Mouse (Mus musculus) ES-E14 (cell line): ENCODE measurements around the gene Dpy19l3. TPM values are rescaled to one million over a fixed set of nuclear protein-coding genes. Genes with fewer than 3 reads are reported as not detected.

ENCODE experiments used
- DNase-seq: peaks from one replicate; pipeline ENCODE4 v3.0.0-alpha.2; 2013; ENCODE audit warnings: low read depth, low spot score
- H3K27ac ChIP-seq: 2 replicates; pipeline ENCODE4 v1.5.1; 2012; ENCODE audit warnings: low read depth, mild to moderate bottlenecking, low read length, moderate library complexity, mixed read lengths; ENCODE audit not compliant: poor library complexity, insufficient read depth, severe bottlenecking
- H3K36me3 ChIP-seq: 2 replicates; pipeline ENCODE4 v1.6.1; 2012; ENCODE audit warnings: mild to moderate bottlenecking, low read length, moderate library complexity, mixed read lengths; ENCODE audit not compliant: control insufficient read depth, poor library complexity, insufficient read depth, severe bottlenecking
- H3K4me1 ChIP-seq, 2 experiments: fragments of 150-350 bp in 1 of 2; sonication (generic) in 1 of 2; 2 replicates each; pipeline ENCODE4 v1.6.1; 2012; ENCODE audit warnings: low read length in 2 of 2, mild to moderate bottlenecking in 1 of 2, mixed read lengths in 1 of 2; ENCODE audit not compliant: control insufficient read depth in 2 of 2, insufficient read depth in 2 of 2, poor library complexity in 1 of 2
- H3K4me3 ChIP-seq, 2 experiments: fragments of 150-350 bp in 1 of 2; sonication (generic) in 1 of 2; 2 replicates each; pipeline ENCODE4 v1.5.1; 2012; ENCODE audit warnings: low read length in 2 of 2, low read depth in 1 of 2, mild to moderate bottlenecking in 1 of 2, mixed read lengths in 1 of 2; ENCODE audit not compliant: insufficient read depth in 1 of 2, poor library complexity in 1 of 2, severe bottlenecking in 1 of 2
- H3K9ac ChIP-seq: 2 replicates; pipeline ENCODE4 v1.6.1; 2012; ENCODE audit warnings: low read depth, mild to moderate bottlenecking, low read length, mixed read lengths; ENCODE audit not compliant: poor library complexity, insufficient read depth, severe bottlenecking
- H3K9me3 ChIP-seq: fragments of 150-350 bp; sonication (generic); 2 replicates; pipeline ENCODE4 v1.6.1; 2012; ENCODE audit warnings: low read depth, mild to moderate bottlenecking, low read length; ENCODE audit not compliant: control insufficient read depth, insufficient read depth
- CHD2 ChIP-seq: IDR thresholded peaks from 2 replicates; pipeline ENCODE4 v1.6.1; 2014; ENCODE audit warnings: mild to moderate bottlenecking, low read depth, low read length, inconsistent platforms
- HCFC1 ChIP-seq: IDR thresholded peaks from 2 replicates; pipeline ENCODE4 v1.6.1; 2012; ENCODE audit warnings: low read length, inconsistent platforms, borderline replicate concordance; ENCODE audit not compliant: insufficient read depth
- MAFK ChIP-seq: IDR thresholded peaks from 2 replicates; pipeline ENCODE4 v1.6.1; 2014; ENCODE audit warnings: mild to moderate bottlenecking, low read depth, low read length, inconsistent platforms; ENCODE audit not compliant: insufficient read depth
- ZC3H11A ChIP-seq: IDR thresholded peaks from 2 replicates; pipeline ENCODE4 v1.6.1; 2012; ENCODE audit warnings: low read depth, mild to moderate bottlenecking, inconsistent platforms, low read length, borderline replicate concordance
- ZNF384 ChIP-seq: IDR thresholded peaks from 2 replicates; pipeline ENCODE4 v1.6.1; 2012; ENCODE audit warnings: low read depth, low read length, inconsistent platforms
- in situ Hi-C, 2 experiments: fragments of 600-800 bp; cut with MboI; formaldehyde crosslinking; loops; one replicate each; pipeline ENCODE4 v1.15.1; 2025; ENCODE audit warnings: low sequenced_read_pairs in 2 of 2, inconsistent platforms in 1 of 2; ENCODE audit not compliant: unreplicated experiment in 2 of 2
- total RNA-seq: library from RNA; depleted of rRNA; stranded (reverse); fragments of 300-350 nt; gene quantifications from 2 replicates; pipeline ENCODE4 v1.2.3, GENCODE M21; 2012

The Dpy19l3 gene
- total RNA-seq, 1 experiment = 39.5 TPM

GRCm38 (mm10) chr7:35756510-35757440 lies 2.5 kb upstream of the Dpy19l3 start:
- Histone ChIP-seq H3K4me3 (no peak overlapping the region), H3K9ac (no peak overlapping the region; the same call in none of the 2 replicates), H3K4me1 (no peaks in the 10 kb centered on the region), H3K27ac (no peak overlapping the region), H3K36me3 (no peaks in the 10 kb centered on the region), H3K9me3 (no peaks in the 10 kb centered on the region)
- TF ChIP-seq ZC3H11A (no peak), ZNF384 (no peak), CHD2 (no peak), HCFC1 (no peak)
- peak; percentile 57 for DNase-seq
- in situ Hi-C loops = no loop called here

- Histone ChIP-seq H3K9me3 (no peaks in the 10 kb centered on the region), H3K36me3 (peaks cover 8% of the 10 kb centered on the region; the same call in 1 of the 2 replicates), H3K9ac (peak overlapping the region; percentile 78), H3K27ac (no peak overlapping the region), H3K4me3 (peak overlapping the region; percentile 62 to 69; a peak in 3 of 4 replicates), H3K4me1 (no peaks in the 10 kb centered on the region)
- no peak for TF ChIP-seq ZC3H11A
- TF ChIP-seq MAFK = no peak
- TF ChIP-seq HCFC1 = no peak
- TF ChIP-seq CHD2 = no peak
- no peak for TF ChIP-seq ZNF384
- DNase-seq = no peak
- in situ Hi-C loops = no loop called here
Observed at GRCm38 (mm10) chr7:35754886-35755168, 573 bp upstream of the Dpy19l3 start.

- in situ Hi-C loops = no loop called here
- Histone ChIP-seq H3K36me3 (peaks cover 8% of the 10 kb centered on the region; the same call in 1 of the 2 replicates), H3K9me3 (no peaks in the 10 kb centered on the region), H3K4me1 (no peaks in the 10 kb centered on the region), H3K27ac (no peak overlapping the region), H3K9ac (peak overlapping the region; percentile 77), H3K4me3 (peak overlapping the region; percentile 82 to 95)
- TF ChIP-seq ZNF384 = no peak
- TF ChIP-seq HCFC1 = no peak
- no peak for TF ChIP-seq ZC3H11A
- no peak for TF ChIP-seq CHD2
- no peak for TF ChIP-seq MAFK
- DNase-seq = no peak
Observed at GRCm38 (mm10) chr7:35753319-35754032, 778 bp downstream of the Dpy19l3 start.

GRCm38 (mm10) chr7:35750873-35751272 lies 3.4 kb downstream of the Dpy19l3 start:
- DNase-seq = no peak
- in situ Hi-C loops = no loop called here
- Histone ChIP-seq H3K4me3 (no peak overlapping the region), H3K9ac (no peak overlapping the region), H3K36me3 (peaks cover 8% of the 10 kb centered on the region; the same call in 1 of the 2 replicates), H3K9me3 (no peaks in the 10 kb centered on the region), H3K4me1 (peaks cover 0 to 3% of the 10 kb centered on the region in 2 experiments; a peak in 1 of 4 replicates), H3K27ac (no peak overlapping the region)
- no peak for TF ChIP-seq ZNF384
- no peak for TF ChIP-seq HCFC1
- no peak for TF ChIP-seq ZC3H11A
- TF ChIP-seq CHD2 = no peak
- TF ChIP-seq MAFK = no peak
